Mouse (Mus musculus) lung, adult 2 months (tissue): Measurements from ENCODE around the gene Krt19.

Experiments
- CTCF ChIP-seq: fragments of 200-500 bp; IDR thresholded peaks from 2 replicates; pipeline ENCODE4 v1.5.1; 2011; ENCODE audit warnings: mild to moderate bottlenecking, low read length, control low read depth; ENCODE audit not compliant: insufficient read depth
- POLR2A ChIP-seq: fragments of 200-500 bp; IDR thresholded peaks from 2 replicates; pipeline ENCODE4 v1.6.1; 2011; ENCODE audit warnings: low read depth, mild to moderate bottlenecking, control low read depth, low read length, borderline replicate concordance; ENCODE audit errors: extremely low read depth

GRCm38 (mm10) chr11:100176791-100177190 lies 28.3 kb upstream of the Krt19 start:
- TF ChIP-seq CTCF (no peak), POLR2A (no peak)
